Mouse (Mus musculus) forebrain, embryonic 14.5 days (tissue): ENCODE data around the gene Ift57. TPM values are rescaled to one million over a fixed set of nuclear protein-coding genes. Genes with fewer than 3 reads are reported as not detected.

ENCODE experiments used
- ATAC-seq: fragments of 200-750 bp; cut with Nextera tagmentation; 2 replicates; pipeline ENCODE4 v1.8.0; 2017; ENCODE audit warnings: mild to moderate bottlenecking, moderate library complexity
- DNase-seq: peaks from one replicate; pipeline ENCODE4 v3.0.0-alpha.2; 2015; ENCODE audit warnings: low spot score
- H3K27ac ChIP-seq: fragments of 300-500 bp; sonication (generic); 2 replicates; pipeline ENCODE4 v1.5.1; 2014; ENCODE audit warnings: low read depth, mild to moderate bottlenecking, control low read depth, low read length, moderate library complexity
- H3K27me3 ChIP-seq: fragments of 300-500 bp; sonication (generic); replicated peaks from 2 replicates; pipeline ENCODE4 v1.6.1; 2014; ENCODE audit warnings: low read length, control low read depth, mixed read lengths; ENCODE audit not compliant: control insufficient read depth, insufficient read depth
- H3K36me3 ChIP-seq: fragments of 300-500 bp; sonication (generic); 2 replicates; pipeline ENCODE4 v1.6.1; 2014; ENCODE audit warnings: low read length, control low read depth; ENCODE audit not compliant: control insufficient read depth, insufficient read depth
- H3K4me1 ChIP-seq: fragments of 300-500 bp; sonication (generic); 2 replicates; pipeline ENCODE4 v1.6.1; 2014; ENCODE audit warnings: antibody characterized with exemption, low read length, control low read depth; ENCODE audit not compliant: control insufficient read depth, insufficient read depth
- H3K4me2 ChIP-seq: fragments of 300-500 bp; sonication (generic); 2 replicates; pipeline ENCODE4 v1.6.1; 2014; ENCODE audit warnings: mild to moderate bottlenecking, control low read depth, low read length
- H3K4me3 ChIP-seq: fragments of 300-500 bp; sonication (generic); 2 replicates; pipeline ENCODE4 v1.5.1; 2014; ENCODE audit warnings: low read depth, low read length, control low read depth
- H3K9ac ChIP-seq: fragments of 300-500 bp; sonication (generic); 2 replicates; pipeline ENCODE4 v1.6.1; 2014; ENCODE audit warnings: mild to moderate bottlenecking, low read length, control low read depth, moderate library complexity
- H3K9me3 ChIP-seq: fragments of 300-500 bp; sonication (generic); replicated peaks from 2 replicates; pipeline ENCODE4 v1.6.1; 2016; ENCODE audit warnings: low read length, control low read depth, mixed read lengths; ENCODE audit not compliant: control insufficient read depth
- WGBS: fragments of 180-500 bp; shearing (Covaris S2); extraction: QIAGEN DNeasy Blood & Tissue Kit; methylation state at CpG from one replicate; pipeline ENCODE4 v1.1.7; 2014; 5-methylcytosine and 5-hydroxymethylcytosine counted together
- polyA plus RNA-seq: library from polyadenylated mRNA; unstranded; fragments of >200 nt; fragmentation: Nextera tagmentation; extraction: Ambion mirVana; gene quantifications from 2 replicates; pipeline ENCODE4 v1.2.1, GENCODE M21; 2014

The Ift57 gene
- polyA plus RNA-seq, 1 experiment from 2014 or later, result 38.1 TPM

DNA sequence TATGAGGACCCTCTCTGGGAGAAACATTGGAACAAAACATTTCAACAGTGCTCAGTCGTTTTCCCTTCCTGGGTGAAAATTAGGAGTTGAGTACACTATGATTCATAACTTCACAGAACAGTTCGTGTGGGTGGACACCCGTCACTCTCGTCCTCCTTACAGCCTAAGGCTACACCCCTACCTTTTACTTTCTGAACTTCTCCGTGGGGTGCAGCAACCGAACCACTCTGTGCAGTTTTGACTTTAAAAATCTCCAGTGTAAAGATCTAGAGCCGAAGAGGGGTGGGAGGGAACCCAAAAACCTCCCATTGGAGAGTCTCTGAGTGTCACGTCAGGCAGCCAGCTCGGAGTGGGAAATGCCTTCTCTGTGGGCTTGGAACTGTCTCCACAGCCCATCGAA lies 107.9 kb downstream of the Ift57 start:
- no peak overlapping the region for H3K4me2 ChIP-seq
- DNase-seq, result no peak
- H3K27ac ChIP-seq, result no peak overlapping the region
- no peaks in the 10 kb centered on the region for H3K27me3 ChIP-seq
- 77% methylated on average over 10 of the region's 10 CpGs for WGBS
- H3K9me3 ChIP-seq, result no peaks in the 10 kb centered on the region
- no peak overlapping the region for H3K9ac ChIP-seq
- no peak for ATAC-seq
- no peak overlapping the region for H3K4me3 ChIP-seq
- H3K36me3 ChIP-seq, result no peaks in the 10 kb centered on the region
- H3K4me1 ChIP-seq, result peaks cover 15% of the 10 kb centered on the region

DNA sequence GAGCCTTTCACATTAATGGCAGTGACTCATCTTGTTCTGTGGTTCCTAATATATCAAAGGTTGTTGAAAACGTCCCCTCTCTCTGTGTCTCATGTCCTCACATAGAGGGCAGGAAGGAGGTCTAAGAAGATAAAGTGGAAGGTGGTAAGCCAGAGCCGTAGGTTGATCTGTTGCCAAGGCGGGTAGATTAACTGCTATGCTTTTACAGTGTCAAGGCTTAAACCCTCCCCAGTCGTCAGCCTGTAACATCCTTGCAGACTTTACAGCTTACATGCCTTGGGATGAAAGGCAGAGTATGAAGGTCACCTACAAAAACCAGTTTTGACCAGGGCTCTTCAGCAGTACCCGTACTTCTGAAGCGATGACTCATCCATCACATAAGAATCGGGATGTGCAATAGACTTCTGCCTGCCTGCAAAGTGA lies 108.4 kb downstream of the Ift57 start:
- Histone ChIP-seq H3K4me3 (no peak overlapping the region), H3K4me1 (peaks cover 15% of the 10 kb centered on the region), H3K36me3 (no peaks in the 10 kb centered on the region), H3K9ac (no peak overlapping the region), H3K4me2 (no peak overlapping the region), H3K9me3 (no peaks in the 10 kb centered on the region), H3K27me3 (no peaks in the 10 kb centered on the region), H3K27ac (no peak overlapping the region)
- ATAC-seq (no peak), DNase-seq (no peak)
- 88% methylated on average over 7 of the region's 7 CpGs for WGBS

DNA sequence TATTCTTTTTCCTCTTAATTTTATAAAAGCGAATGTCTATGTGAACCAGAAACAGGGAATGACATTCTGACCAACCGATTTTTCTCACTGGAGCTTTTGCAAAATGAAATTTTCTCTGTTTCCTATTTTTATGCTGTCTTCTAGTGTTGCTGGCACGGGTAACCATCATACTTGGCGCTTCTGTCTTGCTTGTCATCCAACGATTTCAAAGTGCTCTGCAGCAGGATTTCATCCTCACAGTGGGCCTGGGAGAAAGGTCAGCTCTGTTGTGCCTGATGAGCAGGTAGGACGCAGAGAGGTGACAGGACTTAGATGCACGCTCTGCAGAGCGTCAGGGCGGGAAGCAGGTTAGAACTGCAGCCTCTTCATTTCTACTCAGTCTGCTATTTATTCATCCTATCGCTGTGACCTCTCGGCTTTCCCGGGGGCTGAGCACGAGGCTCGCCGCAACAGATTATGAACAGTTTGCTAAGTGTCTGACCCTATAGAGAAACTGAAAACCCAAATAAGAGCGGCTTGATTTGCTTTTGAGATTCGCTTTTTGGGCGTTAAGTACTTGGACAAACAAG lies 108.9 kb downstream of the Ift57 start:
- no peak for DNase-seq
- Histone ChIP-seq H3K27ac (no peak overlapping the region), H3K9me3 (no peaks in the 10 kb centered on the region), H3K4me1 (peaks cover 15% of the 10 kb centered on the region), H3K4me3 (no peak overlapping the region), H3K36me3 (no peaks in the 10 kb centered on the region), H3K4me2 (no peak overlapping the region), H3K9ac (no peak overlapping the region), H3K27me3 (no peaks in the 10 kb centered on the region)
- 87% methylated on average over 18 of the region's 18 CpGs for WGBS
- ATAC-seq, result no peak

DNA sequence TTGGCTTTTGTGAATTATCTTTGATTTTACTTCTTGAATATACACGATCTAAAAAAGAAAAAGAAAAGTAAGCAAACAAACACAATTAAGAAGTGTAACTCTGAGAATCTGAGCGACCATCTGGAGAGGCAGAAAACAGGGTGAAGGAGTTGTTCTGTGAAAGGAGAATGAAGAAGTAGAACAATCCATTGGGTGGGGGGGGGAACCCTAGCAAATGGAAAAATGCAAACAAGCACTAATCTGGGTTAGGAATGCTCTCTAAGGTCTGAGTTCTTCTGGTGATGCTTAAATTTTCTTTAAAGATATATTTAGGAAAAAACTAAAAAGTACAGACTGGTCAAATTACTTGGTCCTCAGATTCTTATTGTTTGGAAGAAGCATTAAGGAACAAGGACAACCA lies 112.9 kb downstream of the Ift57 start:
- Histone ChIP-seq H3K27ac (no peak overlapping the region), H3K4me1 (no peaks in the 10 kb centered on the region), H3K9ac (no peak overlapping the region), H3K4me3 (no peak overlapping the region), H3K36me3 (no peaks in the 10 kb centered on the region), H3K27me3 (no peaks in the 10 kb centered on the region), H3K9me3 (no peaks in the 10 kb centered on the region), H3K4me2 (no peak overlapping the region)
- ATAC-seq (no peak), DNase-seq (no peak)
- 88% methylated on average over 2 of the region's 2 CpGs for WGBS

DNA sequence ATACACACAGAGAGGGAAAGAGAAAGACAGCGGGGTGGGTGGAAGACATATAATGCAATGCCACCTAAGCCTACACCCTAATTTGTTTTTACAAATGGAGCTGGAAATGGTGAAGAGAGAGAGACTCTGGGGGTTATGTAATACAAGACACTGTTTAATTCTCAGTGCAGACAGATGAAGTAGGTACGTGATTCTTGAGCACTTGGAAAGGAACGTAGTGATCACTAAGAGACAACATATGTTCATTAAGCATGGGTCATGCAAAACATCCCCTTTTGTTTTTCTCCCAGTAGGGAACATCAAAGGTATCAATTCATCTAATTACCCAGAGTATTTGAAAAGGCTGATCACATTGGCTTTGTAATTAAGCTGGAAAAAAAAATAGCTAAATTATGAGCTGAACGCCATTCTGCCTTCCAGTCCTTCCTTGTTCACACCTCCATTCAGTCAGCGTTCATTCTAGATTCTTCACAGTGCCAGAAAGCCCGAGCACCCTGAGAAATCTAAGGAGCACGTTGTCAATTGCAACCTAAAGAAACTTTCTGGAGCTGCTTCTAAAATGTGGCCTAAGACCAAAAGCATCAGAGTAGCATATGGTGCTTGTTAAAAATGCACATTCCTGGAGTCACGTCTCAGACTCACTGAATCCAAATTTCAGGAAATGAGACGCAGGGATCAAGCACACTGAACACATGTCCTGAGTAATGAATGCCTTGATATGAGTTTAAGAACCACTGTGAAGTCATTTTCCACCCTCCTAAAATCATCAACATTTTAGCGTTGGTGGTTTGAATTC lies 114.0 kb downstream of the Ift57 start:
- DNase-seq, result peak; percentile 46
- H3K4me3 ChIP-seq, result no peak overlapping the region
- WGBS, result 48% methylated on average over 10 of the region's 10 CpGs
- no peak overlapping the region for H3K9ac ChIP-seq
- no peaks in the 10 kb centered on the region for H3K36me3 ChIP-seq
- H3K9me3 ChIP-seq, result no peaks in the 10 kb centered on the region
- no peak overlapping the region for H3K27ac ChIP-seq
- H3K27me3 ChIP-seq, result no peaks in the 10 kb centered on the region
- no peak overlapping the region for H3K4me2 ChIP-seq
- peak; percentile 52; the same call in 1 of the 2 replicates for ATAC-seq
- no peaks in the 10 kb centered on the region for H3K4me1 ChIP-seq

DNA sequence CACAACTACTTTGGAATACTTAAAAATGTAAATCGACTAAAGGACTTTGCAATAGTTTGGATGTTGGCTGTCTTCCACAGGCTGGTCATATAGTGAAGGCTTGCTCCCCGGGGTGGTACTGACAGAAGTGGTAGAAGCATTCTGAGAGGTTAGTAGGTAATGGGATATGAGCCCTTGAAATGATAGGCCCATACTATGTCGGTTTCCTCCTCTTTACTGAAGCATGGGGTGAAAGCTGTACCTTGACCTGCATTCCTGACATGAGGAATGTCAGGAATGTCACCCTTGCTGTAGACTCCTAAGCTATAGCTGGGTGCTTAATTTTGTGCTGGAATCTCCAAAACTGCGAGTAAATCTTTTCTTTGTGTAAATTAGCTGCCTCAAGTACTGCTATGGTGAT lies 115.4 kb downstream of the Ift57 start:
- H3K4me3 ChIP-seq, result no peak overlapping the region
- H3K4me2 ChIP-seq, result no peak overlapping the region
- no peaks in the 10 kb centered on the region for H3K4me1 ChIP-seq
- no peaks in the 10 kb centered on the region for H3K27me3 ChIP-seq
- H3K9ac ChIP-seq, result no peak overlapping the region
- no peak overlapping the region for H3K27ac ChIP-seq
- WGBS, result 82% methylated on average over 4 of the region's 4 CpGs
- ATAC-seq (no peak), DNase-seq (no peak)
- no peaks in the 10 kb centered on the region for H3K36me3 ChIP-seq
- no peaks in the 10 kb centered on the region for H3K9me3 ChIP-seq

Other genes starting within 250 kb of the Ift57 start
- gene Cd47, start 101.3 kb downstream of the Ift57 start, polyA plus RNA-seq, result 97.9 and 120 TPM in 2 replicates